Mouse (Mus musculus): Measurements from ENCODE around the gene Hist1h4f.

DNA sequence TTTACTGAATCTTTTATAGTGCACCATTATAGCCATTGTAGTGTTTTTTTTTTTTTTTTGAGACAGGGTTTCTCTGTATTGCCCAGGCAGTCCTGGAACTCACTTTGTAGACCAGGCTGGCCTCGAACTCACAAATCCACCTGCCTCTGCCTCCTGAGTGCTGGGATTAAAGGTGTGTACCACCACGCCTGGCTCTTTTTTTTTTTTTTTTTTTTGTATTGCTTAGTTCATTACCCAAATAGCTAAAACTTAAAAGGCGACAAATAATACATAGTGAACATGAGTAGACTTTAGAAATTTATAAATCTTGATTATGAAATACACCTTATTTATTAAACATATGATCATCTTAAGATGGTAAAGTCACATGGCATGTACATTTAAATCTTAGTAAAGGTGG is 10.0 kb downstream of the Hist1h4f start:
- TF ChIP-seq CTCF (IDR thresholded peaks at IDR 0.05; ENCODE audit: low read depth, low read length) (no peak), GATA1 (IDR thresholded peaks at IDR 0.05; ENCODE audit: borderline replicate concordance, low read length) (no peak), TAL1 (conservative IDR thresholded peaks at IDR 0.05; ENCODE audit: low read depth, low read length) (no peak), GATA2 (IDR thresholded peaks at IDR 0.05; ENCODE audit: borderline replicate concordance, low read depth, low read length) (no peak)
